Mouse (Mus musculus): ENCODE data around the gene Cyp26b1.

GRCm38 (mm10) chr6:84539924-84540323, 53.8 kb downstream of the Cyp26b1 start:
- no peak for TF ChIP-seq CTCF (IDR thresholded peaks at IDR 0.05; ENCODE audit: borderline replicate concordance, insufficient read depth, low read depth, low read length)
- TF ChIP-seq POLR2A (IDR thresholded peaks at IDR 0.05; ENCODE audit: borderline replicate concordance, insufficient read depth, low read length) = no peak

Data from cerebellum, adult 2 months (tissue).